Mouse (Mus musculus): ENCODE measurements around the gene Arhgdig. TPM values are rescaled to one million over a fixed set of nuclear protein-coding genes. Genes with fewer than 3 reads are reported as not detected.
"Not testable (repeated sequence)": the region's sequence is repeated elsewhere in the genome, so short reads cannot be mapped to it uniquely, and the experiment has no call there.

Gene Arhgdig
- total and polyA plus RNA-seq, 2 experiments from 2014 or later, result 280 to 384 TPM

- H3K27ac ChIP-seq, result peak overlapping the region; percentile 32
- no peaks in the 10 kb centered on the region for H3K9me3 ChIP-seq (ENCODE audit: low read length)
- TF ChIP-seq CTCF (IDR thresholded peaks at IDR 0.05; ENCODE audit: low read depth), result peak; percentile 19; the same call in 1 of the 2 replicates
- peaks cover 3% of the 10 kb centered on the region; the same call in 1 of the 2 replicates for H3K27me3 ChIP-seq (ENCODE audit: insufficient read depth, low read length)
- DNase-seq (ENCODE audit: low spot score), result peak; percentile 61
- 0 out of 2 replicates have a peak, but pooled peaks cover 14% of the 10 kb centered on the region for H3K36me3 ChIP-seq (ENCODE audit: insufficient read depth, low read length)
- H3K4me2 ChIP-seq (ENCODE audit: low read depth, low read length), result peak overlapping the region; percentile 89
- peaks cover 3% of the 10 kb centered on the region; the same call in 1 of the 2 replicates for H3K4me1 ChIP-seq (ENCODE audit: insufficient read depth, low read length)
- peak overlapping the region; percentile 66 for H3K4me3 ChIP-seq (ENCODE audit: low read length)
- H3K9ac ChIP-seq (replicated peaks; ENCODE audit: low read length), result peak overlapping the region; percentile 71
- WGBS, result under 1% methylated on average over 53 of the region's 92 CpGs
- ATAC-seq, result peak; percentile 50
Measured at GRCm38 (mm10) chr17:26200831-26201705, 6.5 kb downstream of the Arhgdig start.

DNA sequence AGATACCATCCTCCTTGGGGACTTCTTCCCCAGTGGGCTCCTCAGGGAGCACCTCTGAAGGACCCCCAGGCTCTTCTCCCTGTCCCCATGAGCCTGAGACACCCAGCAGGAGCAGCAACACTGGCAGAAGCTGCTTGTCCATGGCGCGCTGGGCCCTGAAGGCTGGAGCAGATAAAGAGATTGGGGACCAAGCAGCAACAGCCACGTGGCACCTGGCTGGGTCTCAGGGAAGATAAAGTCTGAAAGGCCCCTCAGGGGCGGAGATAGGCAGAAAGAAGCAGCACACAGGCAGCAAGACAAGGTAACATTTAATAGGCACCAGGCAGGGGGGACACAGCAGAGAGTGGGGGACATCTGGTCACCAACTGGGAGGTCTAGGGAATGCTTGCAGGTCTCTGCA, 8.7 kb downstream of the Arhgdig start, which contains the start of gene Pdia2:
TSS of gene Pdia2 (minus strand) at position 196 of the 400 bp plus-strand sequence.
- WGBS, result 80% methylated on average over 4 of the region's 4 CpGs

GRCm38 (mm10) chr17:26192481-26193190, 14.9 kb downstream of the Arhgdig start:
- Histone ChIP-seq H3K9me3 (ENCODE audit: low read length) (no peaks in the 10 kb centered on the region), H3K4me2 (ENCODE audit: low read depth, low read length) (no peak overlapping the region), H3K27ac (no peak overlapping the region), H3K4me1 (ENCODE audit: insufficient read depth, low read length) (no peaks in the 10 kb centered on the region), H3K9ac (replicated peaks; ENCODE audit: low read length) (no peak overlapping the region), H3K27me3 (ENCODE audit: insufficient read depth, low read length) (no peaks in the 10 kb centered on the region), H3K36me3 (ENCODE audit: insufficient read depth, low read length) (peaks cover 60% of the 10 kb centered on the region), H3K4me3 (ENCODE audit: low read length) (no peak overlapping the region)
- DNase-seq (ENCODE audit: low spot score), result no peak
- WGBS, result 97% methylated on average over 15 of the region's 15 CpGs
- no peak for ATAC-seq
- no peak for TF ChIP-seq CTCF (IDR thresholded peaks at IDR 0.05; ENCODE audit: low read depth)

More for the DNA sequence above, 8.7 kb downstream of the Arhgdig start, which contains the start of gene Pdia2:
- Histone ChIP-seq H3K9me3 (ENCODE audit: low read length) (no peaks in the 10 kb centered on the region), H3K4me3 (ENCODE audit: low read length) (no peak within 1 kb of the TSS), H3K4me2 (ENCODE audit: low read depth, low read length) (peak within 1 kb of the TSS; percentile 89; the same call in 1 of the 2 replicates), H3K27ac (no peak within 1 kb of the TSS), H3K36me3 (ENCODE audit: insufficient read depth, low read length) (peaks cover 18% of the 10 kb centered on the region; the same call in 1 of the 2 replicates), H3K27me3 (ENCODE audit: insufficient read depth, low read length) (peaks cover 3% of the 10 kb centered on the region; the same call in 1 of the 2 replicates), H3K4me1 (ENCODE audit: insufficient read depth, low read length) (peaks cover 3% of the 10 kb centered on the region; the same call in 1 of the 2 replicates), H3K9ac (replicated peaks; ENCODE audit: low read length) (no peak within 1 kb of the TSS)
- ATAC-seq (no peak), DNase-seq (ENCODE audit: low spot score) (no peak)
- TF ChIP-seq CTCF (IDR thresholded peaks at IDR 0.05; ENCODE audit: low read depth), result no peak

DNA sequence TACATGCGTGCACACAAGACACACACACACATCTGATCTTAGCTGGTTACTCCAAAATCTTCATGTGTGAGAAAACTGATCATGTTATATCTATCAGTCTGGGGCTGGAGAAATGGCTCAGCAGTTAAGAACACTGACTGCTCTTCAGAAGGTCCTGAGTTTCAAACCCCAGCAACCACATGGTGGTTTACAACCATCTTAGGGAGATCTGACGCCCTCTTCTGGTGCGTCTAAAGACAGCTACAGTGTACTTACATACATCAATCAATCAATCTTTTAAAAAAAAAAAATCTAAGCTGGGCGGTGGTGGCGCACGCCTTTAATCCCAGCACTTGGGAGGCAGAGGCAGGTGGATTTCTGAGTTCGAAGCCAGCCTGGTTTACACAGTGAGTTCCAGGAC, 16.1 kb downstream of the Arhgdig start:
- H3K36me3 ChIP-seq (ENCODE audit: insufficient read depth, low read length), result peaks cover 56% of the 10 kb centered on the region
- H3K9me3 ChIP-seq (ENCODE audit: low read length); H3K27me3 ChIP-seq (ENCODE audit: insufficient read depth, low read length); ATAC-seq; H3K4me1 ChIP-seq (ENCODE audit: insufficient read depth, low read length); H3K27ac ChIP-seq; H3K4me2 ChIP-seq (ENCODE audit: low read depth, low read length); H3K4me3 ChIP-seq (ENCODE audit: low read length); H3K9ac ChIP-seq (replicated peaks; ENCODE audit: low read length); DNase-seq (ENCODE audit: low spot score): not testable (repeated sequence)
- 92% methylated on average over 7 of the region's 7 CpGs for WGBS

GRCm38 (mm10) chr17:26188091-26188805, 19.3 kb downstream of the Arhgdig start:
- H3K4me1 ChIP-seq (ENCODE audit: insufficient read depth, low read length), result no peaks in the 10 kb centered on the region
- WGBS, result 91% methylated on average over 11 of the region's 11 CpGs
- H3K27ac ChIP-seq, result no peak overlapping the region
- no peaks in the 10 kb centered on the region for H3K27me3 ChIP-seq (ENCODE audit: insufficient read depth, low read length)
- H3K9ac ChIP-seq (replicated peaks; ENCODE audit: low read length), result no peak overlapping the region
- H3K36me3 ChIP-seq (ENCODE audit: insufficient read depth, low read length), result peaks cover 61% of the 10 kb centered on the region
- ATAC-seq (no peak), DNase-seq (ENCODE audit: low spot score) (no peak)
- H3K4me2 ChIP-seq (ENCODE audit: low read depth, low read length), result no peak overlapping the region
- no peak overlapping the region for H3K4me3 ChIP-seq (ENCODE audit: low read length)
- no peaks in the 10 kb centered on the region for H3K9me3 ChIP-seq (ENCODE audit: low read length)
- no peak for TF ChIP-seq CTCF (IDR thresholded peaks at IDR 0.05; ENCODE audit: low read depth)

- Histone ChIP-seq H3K27me3 (ENCODE audit: insufficient read depth, low read length) (no peaks in the 10 kb centered on the region), H3K4me1 (ENCODE audit: insufficient read depth, low read length) (no peaks in the 10 kb centered on the region), H3K27ac (no peak overlapping the region), H3K4me3 (ENCODE audit: low read length) (no peak overlapping the region), H3K9me3 (ENCODE audit: low read length) (no peaks in the 10 kb centered on the region), H3K9ac (replicated peaks; ENCODE audit: low read length) (no peak overlapping the region), H3K4me2 (ENCODE audit: low read depth, low read length) (no peak overlapping the region), H3K36me3 (ENCODE audit: insufficient read depth, low read length) (peaks cover 62% of the 10 kb centered on the region)
- TF ChIP-seq CTCF (IDR thresholded peaks at IDR 0.05; ENCODE audit: low read depth), result no peak
- DNase-seq (ENCODE audit: low spot score) (no peak), ATAC-seq (no peak)
- 95% methylated on average over 5 of the region's 5 CpGs for WGBS
Measured at GRCm38 (mm10) chr17:26187592-26187991, 20.0 kb downstream of the Arhgdig start.

Measured in hindbrain, postnatal 0 days (tissue).